Mouse (Mus musculus) intestine, postnatal 0 days (tissue): Measurements from ENCODE around the gene Dido1. TPM values are rescaled to one million over a fixed set of nuclear protein-coding genes. Genes with fewer than 3 reads are reported as not detected.

ENCODE experiments used
- ATAC-seq: fragments of 200-750 bp; cut with Nextera tagmentation; 2 replicates; pipeline ENCODE4 v1.8.0; 2017; ENCODE audit warnings: mild to moderate bottlenecking, moderate TSS enrichment, moderate library complexity
- H3K27ac ChIP-seq: fragments of 300-500 bp; sonication (generic); 2 replicates; pipeline ENCODE4 v1.5.1; 2014; ENCODE audit warnings: mild to moderate bottlenecking, low read depth, low read length, moderate library complexity
- H3K27me3 ChIP-seq: fragments of 300-500 bp; sonication (generic); replicated peaks from 2 replicates; pipeline ENCODE4 v1.6.1; 2014; ENCODE audit warnings: low read length, mixed read lengths; ENCODE audit not compliant: control insufficient read depth, insufficient read depth
- H3K36me3 ChIP-seq: fragments of 300-500 bp; sonication (generic); 2 replicates; pipeline ENCODE4 v1.6.1; 2014; ENCODE audit warnings: mild to moderate bottlenecking, moderate library complexity; ENCODE audit not compliant: control insufficient read depth, insufficient read depth
- H3K4me1 ChIP-seq: fragments of 300-500 bp; sonication (generic); replicated peaks from 2 replicates; pipeline ENCODE4 v1.6.1; 2014; ENCODE audit warnings: antibody characterized with exemption, low read length, mixed read lengths; ENCODE audit not compliant: control insufficient read depth, insufficient read depth
- H3K4me2 ChIP-seq: fragments of 300-500 bp; sonication (generic); replicated peaks from 2 replicates; pipeline ENCODE4 v1.6.1; 2014; ENCODE audit warnings: low read depth, mild to moderate bottlenecking, moderate library complexity
- H3K4me3 ChIP-seq: fragments of 300-500 bp; sonication (generic); 2 replicates; pipeline ENCODE4 v1.5.1; 2014; ENCODE audit warnings: low read depth, low read length
- H3K9ac ChIP-seq: fragments of 300-500 bp; sonication (generic); 2 replicates; pipeline ENCODE4 v1.6.1; 2014; ENCODE audit warnings: mild to moderate bottlenecking, low read depth, low read length
- H3K9me3 ChIP-seq: fragments of 300-500 bp; sonication (generic); 2 replicates; pipeline ENCODE4 v1.6.1; 2016; ENCODE audit warnings: mixed run types; ENCODE audit not compliant: control insufficient read depth
- CTCF ChIP-seq: sonication (generic); IDR thresholded peaks from 2 replicates; pipeline ENCODE4 v1.5.1; 2016; ENCODE audit warnings: low read depth, mild to moderate bottlenecking, control low read depth, antibody characterized with exemption, moderate library complexity
- WGBS: fragments of 180-500 bp; shearing (Covaris S2); extraction: QIAGEN DNeasy Blood & Tissue Kit; methylation state at CpG from one replicate; pipeline ENCODE4 v1.1.7; 2014; 5-methylcytosine and 5-hydroxymethylcytosine counted together
- polyA plus RNA-seq: library from polyadenylated mRNA; unstranded; fragments of >200 nt; fragmentation: Nextera tagmentation; extraction: Ambion mirVana; gene quantifications from 2 replicates; pipeline ENCODE4 v1.2.1, GENCODE M21; 2015

The Dido1 gene
- polyA plus RNA-seq, 1 experiment from 2014 or later: 7.8 TPM

GRCm38 (mm10) chr2:180703645-180704359 lies 6.0 kb downstream of the Dido1 start:
- Histone ChIP-seq H3K4me3 (no peak overlapping the region), H3K27me3 (no peaks in the 10 kb centered on the region), H3K4me2 (peak overlapping the region; percentile 24; the same call in 1 of the 2 replicates), H3K36me3 (no peaks in the 10 kb centered on the region), H3K4me1 (peaks cover 28% of the 10 kb centered on the region), H3K27ac (no peak overlapping the region; the same call in 1 of the 2 replicates), H3K9me3 (no peaks in the 10 kb centered on the region), H3K9ac (no peak overlapping the region)
- TF ChIP-seq CTCF: no peak
- WGBS: 80% methylated on average over 3 of the region's 3 CpGs
- ATAC-seq: no peak

- Histone ChIP-seq H3K9me3 (no peaks in the 10 kb centered on the region), H3K36me3 (no peaks in the 10 kb centered on the region), H3K27me3 (no peaks in the 10 kb centered on the region), H3K27ac (no peak overlapping the region), H3K4me1 (peaks cover 22% of the 10 kb centered on the region), H3K4me2 (no peak overlapping the region), H3K4me3 (no peak overlapping the region), H3K9ac (no peak overlapping the region)
- TF ChIP-seq CTCF: no peak
- 66% methylated on average over 5 of the region's 5 CpGs for WGBS
- ATAC-seq: no peak
Measured at GRCm38 (mm10) chr2:180703175-180703574, 6.6 kb downstream of the Dido1 start.

- Histone ChIP-seq H3K4me3 (peak overlapping the region; percentile 82), H3K27me3 (no peaks in the 10 kb centered on the region), H3K36me3 (no peaks in the 10 kb centered on the region), H3K27ac (peak overlapping the region; percentile 99), H3K9ac (peak overlapping the region; percentile 99), H3K9me3 (no peaks in the 10 kb centered on the region), H3K4me2 (peak overlapping the region; percentile 82), H3K4me1 (peaks cover 22% of the 10 kb centered on the region)
- no peak for ATAC-seq
- peak; percentile 41 for TF ChIP-seq CTCF
- WGBS: 17% methylated on average over 4 of the region's 4 CpGs
Measured at GRCm38 (mm10) chr2:180702701-180703149, 7.1 kb downstream of the Dido1 start.

- Histone ChIP-seq H3K4me1 (peaks cover 22% of the 10 kb centered on the region), H3K36me3 (no peaks in the 10 kb centered on the region), H3K9ac (peak overlapping the region; percentile 99), H3K4me2 (peak overlapping the region; percentile 82), H3K9me3 (no peaks in the 10 kb centered on the region), H3K27me3 (no peaks in the 10 kb centered on the region), H3K27ac (peak overlapping the region; percentile 99), H3K4me3 (peak overlapping the region; percentile 82)
- peak; percentile 91 for ATAC-seq
- TF ChIP-seq CTCF: peak; percentile 32; the same call in 1 of the 2 replicates
- WGBS: 0% methylated on average over 66 of the region's 66 CpGs
Measured at GRCm38 (mm10) chr2:180701767-180702621, 7.8 kb downstream of the Dido1 start.

GRCm38 (mm10) chr2:180701053-180701766 lies 8.6 kb downstream of the Dido1 start:
- H3K9ac ChIP-seq: peak overlapping the region; percentile 99
- no peaks in the 10 kb centered on the region for H3K9me3 ChIP-seq
- peak overlapping the region; percentile 82 for H3K4me2 ChIP-seq
- H3K4me3 ChIP-seq: peak overlapping the region; percentile 82
- 2% methylated on average over 26 of the region's 26 CpGs for WGBS
- H3K4me1 ChIP-seq: peaks cover 22% of the 10 kb centered on the region
- TF ChIP-seq CTCF: no peak
- ATAC-seq: no peak
- H3K27me3 ChIP-seq: no peaks in the 10 kb centered on the region
- no peaks in the 10 kb centered on the region for H3K36me3 ChIP-seq
- H3K27ac ChIP-seq: peak overlapping the region; percentile 99
